Mouse (Mus musculus): ENCODE results near the gene Fhad1.
"Not testable (repeated sequence)": the region's sequence is repeated elsewhere in the genome, so short reads cannot be mapped to it uniquely, and the experiment has no call there.

Fhad1 gene

DNA sequence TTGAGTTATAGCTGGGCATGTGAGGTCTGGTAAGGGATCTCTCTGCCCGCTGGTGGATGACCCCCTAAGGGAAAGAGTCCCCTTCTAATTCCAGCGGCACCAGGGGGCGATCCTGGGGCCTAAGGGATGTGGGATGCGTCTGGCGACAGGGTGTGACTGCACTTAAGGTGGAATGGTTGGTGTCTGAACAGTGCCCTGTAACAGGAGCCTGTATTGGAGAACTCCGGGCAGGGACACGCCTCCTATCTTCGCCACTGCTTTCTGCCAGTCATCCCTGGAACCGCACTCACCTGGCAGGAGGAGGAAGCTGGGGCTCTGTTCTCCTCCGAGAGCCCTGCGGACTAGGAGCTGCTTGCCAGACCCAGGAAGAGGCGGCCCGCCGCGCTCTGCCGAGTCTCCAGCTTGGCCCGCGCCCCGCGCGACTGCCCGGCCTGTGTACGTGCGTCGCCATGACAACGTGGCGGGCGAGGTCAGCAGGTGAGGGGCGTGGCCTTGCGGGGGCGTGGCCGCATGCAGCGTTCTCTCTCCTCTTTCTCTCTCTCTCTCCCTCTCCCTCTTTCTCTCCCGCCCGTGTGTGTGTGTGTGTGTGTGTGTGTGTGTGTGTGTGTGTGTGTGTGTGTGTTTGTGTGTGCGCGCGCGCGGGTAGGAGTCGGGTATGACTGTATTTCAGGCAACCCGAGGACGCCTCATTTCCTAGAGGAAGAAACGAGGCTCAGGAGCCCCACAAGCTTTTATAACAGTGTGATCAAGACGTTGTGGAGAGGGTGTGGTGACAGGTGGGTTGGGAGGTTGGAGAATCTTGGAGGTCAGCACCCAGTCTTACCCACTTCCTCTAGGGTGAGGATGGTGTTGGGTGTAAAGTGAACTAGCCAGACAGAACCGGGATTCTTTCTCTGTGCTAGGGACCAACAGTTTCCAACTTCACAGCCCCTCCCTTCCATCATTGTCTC lies at the start of gene Fhad1:
Gene Fhad1, minus strand, starts transcription at position 424 of the 950 bp plus-strand sequence.
- no peak for DNase-seq (ENCODE audit: low read depth in 2 of 2, low spot score in 2 of 2)

DNA sequence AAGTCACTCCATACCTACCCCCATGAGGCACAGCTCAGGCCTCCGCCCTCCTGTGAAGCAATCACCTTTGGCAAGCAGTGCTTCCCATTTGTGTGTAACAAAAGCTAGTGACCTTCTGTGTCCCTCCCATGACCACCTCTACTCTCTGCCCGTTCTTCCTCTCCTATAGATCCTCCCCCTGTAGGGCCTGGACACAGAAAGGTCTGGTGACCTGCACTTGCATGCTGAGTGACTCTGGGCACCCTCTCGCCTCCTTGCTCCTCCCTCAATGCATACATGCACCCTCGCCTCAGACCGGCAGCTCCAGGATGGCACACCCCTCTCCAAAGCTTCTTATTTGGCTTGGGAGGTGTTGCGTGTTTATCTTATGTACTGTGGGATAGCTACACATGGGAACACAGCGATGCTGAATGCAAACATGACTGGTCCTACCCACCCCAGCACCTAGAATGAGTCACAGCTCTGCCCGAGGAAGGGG lies 48.2 kb upstream of the Fhad1 start:
- no peak for DNase-seq (ENCODE audit: low read depth in 2 of 2, low spot score in 2 of 2)

DNA sequence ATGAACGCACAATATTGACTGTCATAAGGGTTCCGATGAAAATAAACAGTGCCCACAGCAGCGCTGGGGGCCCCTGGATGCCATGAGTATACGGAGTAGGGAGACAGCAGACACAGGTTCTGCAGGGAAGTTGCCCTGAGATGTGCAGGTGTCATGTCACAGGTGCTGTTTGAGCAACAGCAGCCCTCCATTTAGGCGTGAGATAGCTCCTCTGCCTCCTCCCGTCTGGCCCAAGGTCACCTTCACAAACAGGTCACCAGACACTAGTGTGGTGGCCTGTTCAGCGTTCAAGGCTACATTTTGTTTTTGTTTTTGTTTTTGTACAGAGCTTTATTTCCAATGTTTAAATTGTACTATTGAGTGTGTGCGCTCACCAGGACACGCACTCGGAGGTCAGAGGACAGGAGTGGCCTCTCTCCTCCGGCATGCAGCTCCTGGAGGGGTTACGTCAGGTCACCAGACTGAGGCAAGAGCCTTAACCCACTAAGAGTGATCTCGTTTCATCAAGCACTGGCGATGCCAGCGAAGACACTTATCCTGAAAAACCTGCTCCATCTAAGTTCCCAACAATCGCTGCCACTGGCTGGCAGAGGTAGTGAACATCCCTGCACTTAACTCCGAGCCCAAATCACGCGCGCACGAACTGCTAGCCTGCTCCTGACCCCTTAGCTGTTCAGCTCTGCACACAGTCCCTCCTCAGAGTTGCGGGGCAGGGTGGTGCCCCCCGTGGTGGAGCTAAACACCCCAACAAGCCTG lies 46.8 kb upstream of the Fhad1 start:
- no peak for DNase-seq (ENCODE audit: low read depth in 2 of 2, low spot score in 2 of 2)

DNA sequence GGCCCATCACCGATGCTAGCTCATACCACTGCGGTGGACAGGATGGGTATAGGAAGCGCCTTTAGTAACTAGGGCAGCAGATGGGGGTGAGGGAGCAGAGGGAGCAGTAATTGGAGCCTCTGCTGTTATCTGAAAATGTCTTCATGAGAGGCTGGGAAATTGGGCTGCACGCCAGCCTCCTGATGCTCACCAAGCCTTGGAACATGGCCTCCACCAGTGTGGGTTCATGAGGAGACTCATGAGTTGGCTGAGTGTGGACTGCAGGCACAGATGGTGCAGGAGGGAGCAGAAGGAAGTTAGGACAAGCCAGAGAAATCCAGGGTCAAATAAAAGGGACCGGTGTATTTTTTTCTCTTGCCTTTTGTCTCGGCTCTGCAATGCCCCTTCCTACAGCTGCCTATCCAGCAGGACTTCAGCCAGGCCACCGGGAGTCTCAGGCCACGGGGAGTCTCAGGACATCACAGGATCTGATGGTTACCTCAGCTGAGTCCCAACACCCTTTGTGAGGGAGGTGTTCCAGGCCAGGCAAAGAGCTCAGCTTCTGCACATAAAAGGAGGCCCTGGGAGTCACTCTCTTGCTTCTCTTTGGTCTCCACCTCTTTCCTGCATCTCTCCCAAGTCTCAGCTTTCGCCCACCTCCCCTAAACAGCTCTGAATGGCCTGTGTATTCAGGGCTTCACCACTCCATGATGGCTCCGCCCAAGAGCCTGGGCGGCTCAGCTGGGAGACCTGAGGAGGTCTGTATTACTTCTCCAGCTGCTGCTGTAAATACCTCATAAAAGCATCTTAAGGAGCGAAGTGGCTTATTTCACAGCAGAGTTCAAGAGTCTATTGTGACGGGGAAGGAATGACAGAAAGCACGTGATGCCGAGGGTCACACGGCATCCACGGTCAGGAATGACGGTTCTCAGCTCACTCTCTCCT lies 45.8 kb upstream of the Fhad1 start:
- DNase-seq (ENCODE audit: low read depth in 2 of 2, low spot score in 2 of 2) = no peak

DNA sequence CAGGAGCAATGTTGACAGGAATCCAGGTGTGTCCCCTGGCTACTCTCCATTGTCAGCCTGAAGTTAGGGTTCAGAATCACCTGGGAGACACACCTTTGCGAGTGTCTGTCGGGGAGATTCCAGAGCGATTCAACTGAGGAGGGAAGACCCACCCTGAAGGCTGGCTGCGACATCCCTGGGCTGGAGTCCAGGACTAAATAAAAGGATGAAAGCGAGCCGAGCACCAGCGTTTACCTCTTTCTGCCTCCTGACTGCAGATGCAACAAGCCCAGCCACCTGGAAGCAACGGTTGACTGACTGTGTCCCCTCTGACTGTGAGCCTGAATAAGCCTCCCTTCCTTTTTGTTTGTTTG lies 44.9 kb upstream of the Fhad1 start:
- no peak for DNase-seq (ENCODE audit: low read depth in 2 of 2, low spot score in 2 of 2)

DNA sequence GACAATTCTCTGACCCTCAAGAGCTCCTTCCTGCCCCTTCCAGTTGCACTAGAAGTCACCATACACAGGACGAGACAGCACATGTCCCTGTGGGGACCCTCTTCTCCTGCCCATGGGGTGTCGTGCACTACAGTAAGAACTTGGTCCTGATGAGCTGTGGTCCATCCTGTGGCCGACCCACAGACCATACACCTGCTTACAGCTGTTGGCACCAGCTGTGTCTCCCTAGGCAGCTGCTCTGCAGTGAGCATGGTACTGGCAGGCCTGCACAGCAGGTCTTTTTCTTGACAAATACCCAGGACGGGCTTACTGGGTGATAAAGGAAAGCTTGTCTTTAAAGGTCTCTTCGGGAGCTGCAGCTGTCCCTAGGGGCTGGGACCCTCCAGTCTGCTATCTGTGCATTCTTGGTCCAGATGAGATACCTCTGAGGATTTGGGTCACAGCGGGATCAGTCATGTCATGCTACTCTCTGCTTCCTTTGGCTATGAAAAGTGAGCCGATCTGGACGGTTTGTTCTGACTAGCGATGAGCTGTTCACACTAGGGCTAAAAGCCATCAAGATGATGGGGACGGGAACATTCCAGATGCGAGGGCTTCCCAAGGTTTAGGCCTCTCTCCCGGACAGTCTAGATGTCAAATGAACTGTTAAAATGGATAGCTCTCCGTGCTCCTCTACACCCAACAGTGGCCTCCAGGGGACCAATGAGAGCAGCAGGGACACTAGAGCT lies 44.4 kb upstream of the Fhad1 start:
- DNase-seq (ENCODE audit: low read depth in 2 of 2, low spot score in 2 of 2) = no peak

DNA sequence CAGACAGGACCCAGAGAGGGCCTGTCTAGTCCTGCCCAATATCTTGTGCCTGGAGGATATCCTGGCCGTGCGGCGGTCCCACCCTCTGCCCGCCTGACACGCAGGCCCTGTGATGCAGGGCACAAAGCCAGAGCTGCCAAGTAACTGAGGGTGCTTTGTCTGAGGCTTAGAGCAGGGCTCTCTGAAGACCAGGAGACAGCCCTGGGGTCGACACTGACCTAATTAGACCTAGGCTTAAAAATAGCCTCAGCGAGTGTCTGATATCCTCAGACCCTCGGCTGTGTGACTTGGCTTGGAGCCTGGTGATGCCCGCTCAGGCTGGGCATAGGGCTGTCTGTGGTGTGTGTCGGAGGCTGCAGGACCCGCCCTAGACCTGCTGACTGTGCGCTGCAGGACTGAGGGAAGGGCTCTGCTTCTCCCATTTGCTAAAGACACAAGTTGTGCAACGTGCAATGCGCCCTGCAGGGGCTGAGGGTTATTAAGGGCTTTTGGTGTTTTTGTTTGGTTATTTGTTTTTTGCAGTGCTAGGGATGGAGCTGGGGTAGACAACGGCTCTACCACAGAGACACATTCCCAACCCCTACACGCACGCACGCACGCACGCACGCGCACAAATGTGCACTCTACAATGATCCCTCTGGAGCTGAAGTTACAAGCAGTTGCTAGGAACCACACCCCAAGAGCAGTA lies 42.8 kb upstream of the Fhad1 start:
- DNase-seq (ENCODE audit: low read depth in 2 of 2, low spot score in 2 of 2) = no peak

DNA sequence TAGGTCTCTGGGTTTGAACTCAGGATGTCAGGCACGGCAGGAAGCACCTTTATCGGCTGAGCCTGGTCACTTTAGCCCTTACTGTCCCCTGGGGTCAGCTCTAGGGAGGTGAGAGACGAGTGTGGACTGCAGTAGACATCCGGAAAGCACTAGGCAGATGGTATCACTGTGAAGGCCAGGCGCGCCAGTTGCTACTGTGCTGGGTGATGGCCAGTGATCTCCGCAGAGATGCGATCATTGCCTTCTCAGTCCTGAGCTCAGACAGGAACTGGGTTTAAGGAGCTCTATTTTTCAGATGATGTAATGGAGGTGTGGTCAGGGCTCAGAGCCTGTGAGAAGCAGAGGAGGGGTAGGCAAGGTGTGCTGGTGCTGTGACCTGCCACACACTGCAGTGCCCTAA lies 40.7 kb upstream of the Fhad1 start:
- no peak for DNase-seq (ENCODE audit: low read depth in 2 of 2, low spot score in 2 of 2)

DNA sequence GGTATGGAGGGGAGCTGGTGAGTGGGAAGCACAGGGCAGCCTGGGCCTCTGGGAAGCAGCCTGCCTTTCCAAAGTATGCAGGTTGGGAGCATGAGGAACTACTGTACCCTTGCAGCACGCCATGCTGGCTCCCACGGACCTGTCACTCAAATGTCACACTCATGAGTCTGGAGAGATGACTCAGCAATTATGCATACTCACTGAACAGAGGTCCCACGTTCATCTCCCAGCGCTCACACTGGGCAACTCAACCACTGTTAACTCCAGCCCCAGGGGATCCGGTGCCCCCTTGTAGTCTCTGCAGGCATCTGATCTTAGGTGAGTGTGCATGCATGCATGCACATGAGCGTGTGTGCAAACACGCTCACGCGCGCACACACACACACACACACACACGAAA lies 39.7 kb upstream of the Fhad1 start:
- no peak for DNase-seq (ENCODE audit: low read depth in 2 of 2, low spot score in 2 of 2)

DNA sequence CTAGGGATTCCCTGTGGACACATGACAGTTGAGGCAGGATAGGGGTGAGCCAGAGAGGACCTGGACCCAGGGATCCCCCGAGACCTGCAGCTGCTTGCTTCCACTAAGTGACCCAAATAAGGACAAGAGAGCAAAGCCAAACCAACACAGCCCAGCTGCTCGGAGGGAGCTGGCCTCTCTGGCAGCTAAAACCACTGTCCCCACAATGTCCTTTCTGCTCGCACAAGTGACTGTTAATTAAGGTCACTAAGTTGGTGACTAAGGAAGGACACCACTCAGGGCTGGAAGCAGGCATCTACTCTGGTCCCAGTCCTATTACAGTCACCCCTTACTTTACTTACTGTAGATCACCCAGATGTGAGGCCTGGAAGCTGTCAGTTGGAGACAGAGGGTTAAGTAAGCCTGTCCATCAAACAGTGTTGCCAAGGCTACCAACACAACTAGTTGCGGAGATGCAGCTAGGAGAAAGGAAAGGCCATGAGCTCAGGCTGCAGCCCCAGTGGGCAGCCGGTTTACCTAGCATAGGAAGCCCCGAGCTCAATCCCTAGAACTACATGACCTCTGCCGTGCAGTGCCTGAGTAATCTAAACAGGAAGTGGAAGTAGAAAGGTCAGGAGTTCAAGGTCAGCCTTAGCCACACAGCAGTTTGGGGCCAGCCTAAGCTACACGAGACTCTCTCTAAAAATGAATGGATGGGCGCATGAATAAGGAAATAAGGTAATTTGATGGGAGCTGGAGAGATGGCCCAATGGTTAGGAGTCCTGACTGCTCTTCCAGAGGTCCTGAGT lies 39.0 kb upstream of the Fhad1 start:
- DNase-seq (ENCODE audit: low read depth in 2 of 2, low spot score in 2 of 2) = no peak

DNA sequence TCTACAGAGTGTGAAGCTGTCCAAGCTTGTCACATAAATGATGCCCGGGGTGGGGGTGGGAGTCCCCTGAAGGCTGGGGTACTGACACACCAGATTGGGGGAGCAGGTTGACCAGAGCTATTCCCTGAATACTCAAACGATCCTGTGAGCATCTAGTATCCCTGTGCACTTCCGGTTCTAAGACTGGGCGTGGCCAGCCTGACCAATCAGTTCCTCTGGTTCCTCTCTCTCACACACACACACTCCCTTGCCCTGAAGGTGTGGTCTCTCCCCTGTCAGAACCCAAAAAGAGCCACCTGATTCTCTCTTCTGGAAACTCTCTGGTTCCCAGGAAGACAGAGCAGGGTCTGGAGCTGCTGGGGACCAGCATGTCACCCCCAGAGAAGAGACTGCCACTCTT lies 38.4 kb upstream of the Fhad1 start:
- no peak for DNase-seq (ENCODE audit: low read depth in 2 of 2, low spot score in 2 of 2)

DNA sequence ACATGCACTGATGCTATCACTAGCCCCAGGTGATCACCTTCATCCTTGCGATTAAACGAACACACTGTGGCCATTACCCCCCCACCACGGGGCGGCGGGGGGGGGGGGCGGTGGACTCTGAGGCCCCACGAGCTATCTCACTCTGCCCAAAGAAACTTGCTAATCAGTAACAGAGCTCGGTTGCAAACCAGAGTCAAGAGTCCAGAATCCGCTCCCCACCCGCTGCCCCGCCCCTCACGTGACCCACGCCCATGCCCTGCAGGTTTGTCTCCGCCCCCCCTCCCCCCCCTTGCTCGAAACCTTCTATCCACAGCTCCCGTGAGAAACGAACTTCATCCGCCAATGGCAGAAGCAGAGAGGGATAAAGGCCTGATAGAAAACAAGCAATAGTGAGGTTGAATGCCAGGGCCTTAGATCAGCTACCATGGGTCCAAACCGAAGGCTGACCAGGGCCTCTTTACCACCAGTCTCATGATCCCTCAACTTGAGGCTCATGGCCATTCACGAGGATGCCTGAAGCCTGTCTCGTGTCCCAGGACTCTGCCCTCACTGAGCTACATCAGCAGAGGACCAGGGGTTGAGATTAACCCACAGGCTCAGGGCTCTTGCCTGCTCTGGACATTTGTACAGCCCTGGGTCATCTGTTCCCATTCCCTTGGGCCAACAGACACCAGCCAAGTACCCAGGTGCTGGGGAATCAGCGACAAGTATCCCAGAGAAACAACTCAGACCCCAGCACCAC lies 37.7 kb upstream of the Fhad1 start:
- no peak for DNase-seq (ENCODE audit: low read depth in 2 of 2, low spot score in 2 of 2)

DNA sequence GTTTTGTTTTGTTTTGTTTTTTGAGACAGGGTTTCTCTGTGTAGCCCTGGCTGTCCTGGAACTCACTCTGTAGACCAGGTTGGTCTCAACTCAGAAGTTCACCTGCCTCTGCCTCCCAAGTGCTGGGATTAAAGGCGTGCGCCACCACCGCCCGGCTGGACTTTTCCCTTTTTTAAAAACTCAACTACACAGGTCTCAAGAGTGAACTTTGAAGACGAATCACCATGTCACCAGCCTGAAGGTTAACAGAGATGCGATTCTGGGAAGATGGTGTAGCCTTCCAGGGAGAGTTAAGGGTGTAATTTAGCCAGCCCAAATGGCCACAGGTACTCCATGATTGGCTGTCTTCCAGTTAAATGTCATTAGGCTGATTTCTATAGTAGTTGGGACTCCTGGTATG lies 37.0 kb upstream of the Fhad1 start:
- DNase-seq (ENCODE audit: low read depth in 2 of 2, low spot score in 2 of 2) = not testable (repeated sequence)

DNA sequence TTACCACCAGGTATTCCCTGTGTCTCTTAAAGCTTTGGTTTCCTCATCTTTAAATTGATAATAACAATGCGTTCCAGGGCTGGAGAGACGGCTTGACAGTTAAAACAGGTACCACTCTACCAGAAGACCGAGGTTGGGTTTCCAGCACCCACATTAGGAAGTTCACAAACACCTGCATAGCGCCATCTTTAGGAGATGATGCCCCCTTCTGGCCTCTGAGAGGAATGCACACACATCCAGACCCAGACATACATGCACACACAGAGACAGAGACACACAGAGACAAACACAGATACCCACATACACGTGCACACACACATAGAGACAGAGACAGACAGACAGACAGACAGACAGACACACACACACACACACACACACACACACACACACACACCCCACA lies 35.1 kb upstream of the Fhad1 start:
- DNase-seq (ENCODE audit: low read depth in 2 of 2, low spot score in 2 of 2) = no peak

DNA sequence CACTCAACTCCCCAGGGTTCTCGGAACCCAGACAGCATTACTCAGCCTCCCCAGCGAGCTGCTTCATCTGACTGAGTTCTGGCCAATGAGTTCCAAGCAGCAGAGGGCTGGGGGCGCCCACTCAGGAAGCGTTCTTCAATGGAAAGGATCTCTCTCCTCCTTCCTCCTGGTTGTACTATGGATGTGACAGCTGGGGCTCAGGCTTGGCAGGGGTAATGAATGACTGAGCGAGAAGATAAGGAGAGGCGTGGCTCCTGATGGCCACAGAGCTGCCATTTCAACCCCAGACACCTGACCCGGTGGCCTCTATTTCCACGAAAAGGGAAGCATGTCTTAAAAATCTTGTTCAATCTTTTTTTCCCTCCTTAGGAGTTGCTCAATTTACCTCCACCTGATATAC lies 33.5 kb upstream of the Fhad1 start:
- no peak for DNase-seq (ENCODE audit: low read depth in 2 of 2, low spot score in 2 of 2)

DNA sequence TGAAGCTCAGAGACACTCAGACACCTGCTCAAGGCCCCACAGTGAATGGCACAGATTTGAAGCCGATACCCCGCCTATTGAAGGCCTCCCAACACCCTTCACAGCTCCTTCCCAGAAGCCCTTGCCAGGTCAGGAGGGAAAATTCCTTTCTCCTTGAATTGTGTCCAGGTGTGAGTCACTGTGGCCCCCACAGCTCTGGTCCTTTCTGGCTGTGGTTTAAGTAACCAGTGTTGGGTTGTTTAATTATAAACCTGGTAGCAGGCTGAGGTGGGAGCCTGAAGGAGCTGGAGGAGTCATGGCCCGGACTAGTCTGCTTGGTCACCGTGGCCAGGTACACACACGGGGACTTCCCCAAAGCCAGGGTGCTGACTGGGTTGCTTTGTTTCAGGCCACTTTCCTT lies 32.1 kb upstream of the Fhad1 start:
- no peak for DNase-seq (ENCODE audit: low read depth in 2 of 2, low spot score in 2 of 2)

DNA sequence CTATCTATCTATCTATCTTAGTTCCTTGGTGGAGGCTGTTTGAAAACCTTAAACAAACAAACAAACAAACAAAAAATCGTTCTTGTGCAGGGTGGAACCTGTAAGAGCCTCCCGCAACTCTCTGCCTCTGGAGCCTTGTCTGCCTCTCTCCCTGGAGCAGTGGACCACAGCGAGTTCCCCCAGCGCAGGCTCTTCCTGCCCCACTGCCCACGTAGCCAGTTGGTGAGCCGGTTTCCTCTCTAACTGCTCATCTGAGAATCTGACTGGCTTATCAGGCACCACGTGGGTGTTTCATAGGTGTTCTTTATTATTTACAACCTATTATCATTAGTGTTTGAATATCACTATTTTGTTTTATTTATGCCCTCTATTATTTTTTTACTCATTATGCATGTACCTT lies 31.6 kb upstream of the Fhad1 start:
- no peak for DNase-seq (ENCODE audit: low read depth in 2 of 2, low spot score in 2 of 2)

DNA sequence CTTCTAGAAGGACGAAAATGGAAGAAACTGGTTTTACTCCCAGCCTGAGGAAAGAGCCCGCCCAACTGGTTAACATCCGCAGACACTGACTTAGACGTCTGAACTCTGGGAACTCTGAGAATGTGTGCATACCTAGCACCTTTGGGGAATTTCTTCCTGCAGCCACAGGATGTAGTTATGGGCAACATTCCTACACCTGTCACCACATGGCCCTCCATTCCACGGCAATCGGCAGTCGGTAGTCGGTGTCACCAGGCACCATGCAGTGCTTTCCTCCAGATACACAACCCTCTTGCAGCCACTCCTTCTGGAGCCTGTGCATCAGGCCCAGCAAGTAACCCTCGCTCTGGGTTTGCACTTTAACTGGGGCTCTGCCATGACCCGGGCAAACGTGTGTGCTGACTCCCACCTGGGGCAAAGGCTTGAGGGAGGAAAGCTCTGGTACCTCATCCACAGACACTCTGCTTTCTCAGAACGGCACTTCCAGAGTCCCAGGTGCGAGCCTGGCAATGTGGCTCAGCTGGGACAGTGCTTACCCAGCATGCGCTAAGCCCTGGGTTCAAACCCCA lies 30.8 kb upstream of the Fhad1 start:
- no peak for DNase-seq (ENCODE audit: low read depth in 2 of 2, low spot score in 2 of 2)

Data from CD8-positive naive resting alpha-beta T cell, adult 2 months (primary cell).